Mouse (Mus musculus) inflammation-experienced regulatory T-cells, adult 16 weeks (primary cell): ENCODE measurements around the gene Gjc1. TPM values are rescaled to one million over a fixed set of nuclear protein-coding genes. Genes with fewer than 3 reads are reported as not detected.

Source experiments
- polyA plus RNA-seq: library from polyadenylated mRNA; unstranded; fragments of 100-300 nt; shearing (Covaris generic); gene quantifications from one replicate; pipeline ENCODE4 v1.2.1, GENCODE M21; 2017

The Gjc1 gene
- polyA plus RNA-seq: not detected

GRCm38 (mm10) chr11:102819021-102819782, at the start of gene Gjc1:
TSS of gene Gjc1 (minus strand) at chr11:102819700.

GRCm38 (mm10) chr11:102835549-102835948, 16.0 kb upstream of the Gjc1 start, which contains the start of gene Higd1b:
TSS of gene Higd1b (plus strand) at chr11:102835849.

GRCm38 (mm10) chr11:102761309-102762210, 57.9 kb downstream of the Gjc1 start, which contains the start of gene Adam11:
TSS of gene Adam11 (plus strand) at chr11:102761439.

Other genes starting within 250 kb of the Gjc1 start
- gene Gm11627, start 240.2 kb downstream of the Gjc1 start, polyA plus RNA-seq: not detected
- gene Fzd2, start 215.3 kb downstream of the Gjc1 start, polyA plus RNA-seq: not detected
- gene Meioc, start 156.0 kb downstream of the Gjc1 start, polyA plus RNA-seq: not detected
- 40.2 TPM for gene Ccdc43, start 121.9 kb downstream of the Gjc1 start, polyA plus RNA-seq
- gene Adam11, start 58.3 kb downstream of the Gjc1 start, polyA plus RNA-seq: not detected
- not detected for gene Higd1b, start 16.1 kb upstream of the Gjc1 start, polyA plus RNA-seq
- 182 TPM for gene Eftud2, start 61.3 kb upstream of the Gjc1 start, polyA plus RNA-seq
- gene Ccdc103, start 61.5 kb upstream of the Gjc1 start, polyA plus RNA-seq: not detected
- not detected for gene Fam187a, start 65.5 kb upstream of the Gjc1 start, polyA plus RNA-seq
- not detected for gene Gfap, start 81.2 kb upstream of the Gjc1 start, polyA plus RNA-seq
- 2.9 TPM for gene Kif18b, start 105.4 kb upstream of the Gjc1 start, polyA plus RNA-seq
- not detected for gene C1ql1, start 127.0 kb upstream of the Gjc1 start, polyA plus RNA-seq
- 81.2 TPM for gene Nmt1, start 208.5 kb upstream of the Gjc1 start, polyA plus RNA-seq
- gene Dcakd, start 208.6 kb upstream of the Gjc1 start, polyA plus RNA-seq: 29.2 TPM